Mouse (Mus musculus) kidney, embryonic 14.5 days (tissue): Measurements from ENCODE around the gene Cpa1. TPM values are rescaled to one million over a fixed set of nuclear protein-coding genes. Genes with fewer than 3 reads are reported as not detected.

Experiments used
- ATAC-seq: fragments of 200-750 bp; cut with Nextera tagmentation; 2 replicates; pipeline ENCODE4 v1.8.0; 2017; ENCODE audit warnings: moderate number of reproducible peaks, mild to moderate bottlenecking, moderate TSS enrichment, moderate library complexity; ENCODE audit not compliant: low FRiP score, low TSS enrichment
- H3K27ac ChIP-seq: fragments of 300-500 bp; sonication (generic); 2 replicates; pipeline ENCODE4 v1.5.1; 2014; ENCODE audit warnings: low read depth, mild to moderate bottlenecking, low read length, moderate library complexity, mixed read lengths
- H3K27me3 ChIP-seq: fragments of 300-500 bp; sonication (generic); 2 replicates; pipeline ENCODE4 v1.6.1; 2014; ENCODE audit warnings: mild to moderate bottlenecking, low read length; ENCODE audit not compliant: control insufficient read depth, insufficient read depth
- H3K36me3 ChIP-seq: fragments of 300-500 bp; sonication (generic); 2 replicates; pipeline ENCODE4 v1.6.1; 2014; ENCODE audit warnings: low read length, mixed read lengths; ENCODE audit not compliant: control insufficient read depth, insufficient read depth
- H3K4me1 ChIP-seq: fragments of 300-500 bp; sonication (generic); 2 replicates; pipeline ENCODE4 v1.6.1; 2014; ENCODE audit warnings: low read length, mixed read lengths; ENCODE audit not compliant: control insufficient read depth, insufficient read depth
- H3K4me2 ChIP-seq: fragments of 300-500 bp; sonication (generic); replicated peaks from 2 replicates; pipeline ENCODE4 v1.6.1; 2014; ENCODE audit warnings: low read depth, mild to moderate bottlenecking, low read length
- H3K4me3 ChIP-seq: fragments of 300-500 bp; sonication (generic); 2 replicates; pipeline ENCODE4 v1.5.1; 2014; ENCODE audit warnings: mild to moderate bottlenecking, low read length
- H3K9ac ChIP-seq: fragments of 300-500 bp; sonication (generic); 2 replicates; pipeline ENCODE4 v1.6.1; 2014; ENCODE audit warnings: low read depth, mild to moderate bottlenecking, low read length, moderate library complexity
- H3K9me3 ChIP-seq: fragments of 300-500 bp; sonication (generic); 2 replicates; pipeline ENCODE4 v1.6.1; 2016; ENCODE audit warnings: low read length; ENCODE audit not compliant: control insufficient read depth
- WGBS: fragments of 180-500 bp; shearing (Covaris S2); extraction: QIAGEN DNeasy Blood & Tissue Kit; methylation state at CpG from one replicate; pipeline ENCODE4 v1.1.7; 2014; 5-methylcytosine and 5-hydroxymethylcytosine counted together
- polyA plus RNA-seq: library from polyadenylated mRNA; unstranded; fragments of >200 nt; fragmentation: Nextera tagmentation; extraction: Ambion mirVana; gene quantifications from 2 replicates; pipeline ENCODE4 v1.2.1, GENCODE M21; 2014

Cpa1 gene
- polyA plus RNA-seq, 1 experiment from 2014 or later = 1.8 TPM

- peak; percentile 88 for ATAC-seq
- no peaks in the 10 kb centered on the region for H3K36me3 ChIP-seq
- no peaks in the 10 kb centered on the region for H3K27me3 ChIP-seq
- H3K4me2 ChIP-seq = peak overlapping the region; percentile 12; the same call in 1 of the 2 replicates
- peaks cover 29% of the 10 kb centered on the region for H3K4me1 ChIP-seq
- H3K9me3 ChIP-seq = no peaks in the 10 kb centered on the region
- H3K27ac ChIP-seq = peak overlapping the region; percentile 92
- peak overlapping the region; percentile 34; the same call in 1 of the 2 replicates for H3K9ac ChIP-seq
- WGBS = 29% methylated on average over 13 of the region's 13 CpGs
- no peak overlapping the region for H3K4me3 ChIP-seq
These were observed 43.2 kb downstream of the Cpa1 start for GRCm38 (mm10) chr6:30681935-30682900.

DNA sequence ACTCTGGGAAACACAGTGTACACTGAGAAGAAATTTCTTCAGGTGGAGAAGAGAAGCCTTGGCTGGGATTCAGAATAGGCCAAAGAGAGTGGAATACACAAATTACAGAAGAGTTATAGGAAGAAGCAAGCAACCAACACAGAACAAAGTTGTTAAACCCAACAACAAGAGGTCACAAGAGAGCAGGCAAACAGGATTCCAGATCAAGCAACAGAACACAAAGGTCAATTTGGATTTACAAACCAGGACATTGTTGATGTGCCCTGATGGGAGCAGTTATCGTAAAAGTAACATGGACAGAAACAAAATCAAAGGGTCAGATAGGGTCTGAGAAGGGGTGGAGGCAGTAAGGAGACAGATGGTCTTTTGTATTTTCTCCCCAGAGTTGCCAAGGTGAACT is 45.6 kb downstream of the Cpa1 start:
- H3K9ac ChIP-seq = no peak overlapping the region
- H3K27ac ChIP-seq = no peak overlapping the region
- H3K36me3 ChIP-seq = no peaks in the 10 kb centered on the region
- peaks cover 24% of the 10 kb centered on the region for H3K4me1 ChIP-seq
- H3K4me3 ChIP-seq = no peak overlapping the region
- H3K9me3 ChIP-seq = no peaks in the 10 kb centered on the region
- H3K4me2 ChIP-seq = no peak overlapping the region
- ATAC-seq = no peak
- no peaks in the 10 kb centered on the region for H3K27me3 ChIP-seq
- 71% methylated on average over 1 of the region's 1 CpGs for WGBS

DNA sequence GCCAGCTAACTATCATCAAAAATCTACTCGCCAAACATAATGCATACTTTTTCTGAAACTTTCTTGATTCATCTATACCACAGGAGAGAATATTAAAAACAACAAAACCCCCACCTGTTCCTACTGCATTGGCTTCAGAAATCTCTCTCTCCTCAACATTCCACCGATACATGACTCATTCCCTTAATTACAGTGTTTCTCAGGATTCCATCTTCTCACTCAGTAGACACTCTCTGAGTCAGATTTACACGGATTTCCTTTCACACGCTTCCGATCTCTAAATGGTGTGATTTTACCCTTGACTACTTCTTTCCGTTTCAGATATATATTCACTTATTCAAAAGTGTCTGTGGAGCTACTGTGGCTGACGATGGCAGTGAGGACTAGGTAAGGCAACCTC is 48.2 kb downstream of the Cpa1 start:
- Histone ChIP-seq H3K27ac (no peak overlapping the region), H3K9ac (no peak overlapping the region), H3K4me1 (peaks cover 10% of the 10 kb centered on the region; the same call in 1 of the 2 replicates), H3K4me2 (no peak overlapping the region), H3K4me3 (no peak overlapping the region), H3K27me3 (no peaks in the 10 kb centered on the region), H3K9me3 (no peaks in the 10 kb centered on the region), H3K36me3 (no peaks in the 10 kb centered on the region)
- WGBS = 91% methylated on average over 7 of the region's 7 CpGs
- no peak for ATAC-seq

DNA sequence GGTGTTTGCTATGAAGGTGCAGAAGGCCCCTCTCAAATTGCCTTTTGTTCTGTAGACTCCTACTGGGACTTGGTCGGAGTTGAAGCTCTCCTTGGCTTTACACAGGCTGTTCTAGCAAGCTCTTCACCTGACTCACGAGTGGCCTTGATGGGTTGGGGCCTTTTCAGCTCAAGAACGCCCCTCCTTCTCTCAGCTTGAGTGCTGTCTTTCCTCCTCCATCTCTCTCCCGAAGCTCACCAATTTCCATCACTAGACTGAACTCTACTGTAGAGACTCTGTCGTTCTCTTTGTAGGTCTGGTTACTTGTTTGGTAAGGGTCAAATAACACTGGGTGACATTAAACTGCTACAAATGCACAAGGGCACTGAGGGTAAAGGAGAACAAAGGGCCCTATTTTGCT is 53.8 kb downstream of the Cpa1 start:
- Histone ChIP-seq H3K27ac (peak overlapping the region; percentile 79), H3K4me3 (peak overlapping the region; percentile 39; the same call in 1 of the 2 replicates), H3K4me1 (peaks cover 3% of the 10 kb centered on the region; the same call in 1 of the 2 replicates), H3K27me3 (no peaks in the 10 kb centered on the region), H3K36me3 (no peaks in the 10 kb centered on the region), H3K9me3 (no peaks in the 10 kb centered on the region), H3K9ac (peak overlapping the region; percentile 58; the same call in 1 of the 2 replicates), H3K4me2 (peak overlapping the region; percentile 52)
- WGBS = 73% methylated on average over 5 of the region's 5 CpGs
- no peak; the same call in 1 of the 2 replicates for ATAC-seq

DNA sequence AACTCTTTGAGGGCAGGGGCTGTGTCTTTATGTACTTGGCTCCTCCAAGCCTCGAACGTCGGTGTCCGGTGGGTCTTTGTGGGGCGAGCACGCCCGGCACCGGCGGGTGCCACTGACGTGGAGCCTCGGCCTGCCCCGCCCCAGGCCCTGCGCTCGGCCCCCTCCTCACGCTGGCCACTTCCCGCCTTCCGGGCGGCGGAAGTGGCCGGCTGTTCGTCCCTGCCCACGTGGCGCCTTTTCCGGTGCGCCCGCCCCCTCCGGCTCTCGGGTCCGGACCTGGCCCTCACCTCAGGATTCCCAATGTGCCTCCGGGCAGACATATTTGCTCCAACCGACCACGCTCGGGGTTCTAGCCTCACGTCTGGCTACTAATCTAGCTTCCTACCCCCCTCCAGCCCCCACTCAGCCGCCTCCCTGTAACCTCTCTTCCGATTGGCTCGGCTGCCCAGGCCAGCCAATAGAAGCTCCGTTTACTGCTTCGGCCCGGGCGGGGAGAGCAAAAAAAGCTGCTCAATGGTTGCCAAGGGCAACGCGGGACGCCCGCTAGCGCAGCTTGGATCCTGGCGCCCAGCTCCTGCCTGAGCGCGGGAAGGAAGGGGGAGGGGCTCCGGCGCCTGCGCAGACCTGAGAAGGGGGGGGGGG is 54.5 kb downstream of the Cpa1 start, which contains the start of gene Cep41:
Cep41 (minus strand) TSS at position 400 of the 642 bp plus-strand sequence.
- H3K27ac ChIP-seq = peak within 1 kb of the TSS; percentile 79
- 2% methylated on average over 49 of the region's 52 CpGs for WGBS

DNA sequence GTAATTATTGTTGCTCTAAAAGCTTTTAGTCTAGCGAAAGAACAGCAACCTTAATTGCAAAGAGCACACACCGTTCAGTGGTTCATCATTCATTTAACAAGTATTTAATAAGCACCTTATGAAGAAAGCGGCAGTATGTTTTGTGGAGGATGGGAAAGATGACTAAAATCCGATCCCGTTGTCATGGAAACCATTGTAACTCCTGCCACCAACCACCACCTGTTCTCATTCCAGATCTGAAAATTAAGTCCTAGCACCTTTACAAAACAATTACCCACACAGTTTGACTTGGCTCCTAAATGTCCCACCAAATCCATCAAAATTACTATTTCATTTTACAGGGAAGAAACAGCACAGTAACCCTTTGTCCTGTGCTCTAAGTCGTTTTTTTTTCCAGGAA is 55.2 kb downstream of the Cpa1 start:
- no peak for ATAC-seq
- peak overlapping the region; percentile 79 for H3K27ac ChIP-seq
- peak overlapping the region; percentile 37; the same call in 1 of the 2 replicates for H3K9ac ChIP-seq
- peak overlapping the region; percentile 39; the same call in 1 of the 2 replicates for H3K4me3 ChIP-seq
- 55% methylated on average over 6 of the region's 6 CpGs for WGBS
- H3K9me3 ChIP-seq = no peaks in the 10 kb centered on the region
- H3K4me1 ChIP-seq = peaks cover 3% of the 10 kb centered on the region; the same call in 1 of the 2 replicates
- H3K36me3 ChIP-seq = no peaks in the 10 kb centered on the region
- H3K4me2 ChIP-seq = peak overlapping the region; percentile 35
- H3K27me3 ChIP-seq = no peaks in the 10 kb centered on the region

More for the DNA sequence above, 54.5 kb downstream of the Cpa1 start, which contains the start of gene Cep41:
- Histone ChIP-seq H3K9me3 (no peaks in the 10 kb centered on the region), H3K9ac (peak within 1 kb of the TSS; percentile 58), H3K4me1 (peaks cover 3% of the 10 kb centered on the region; the same call in 1 of the 2 replicates), H3K4me3 (peak within 1 kb of the TSS; percentile 39), H3K27me3 (no peaks in the 10 kb centered on the region), H3K4me2 (peak within 1 kb of the TSS; percentile 52), H3K36me3 (no peaks in the 10 kb centered on the region)
- peak; percentile 97 for ATAC-seq

Other genes starting within 250 kb of the Cpa1 start
- 69.4 and 78.3 TPM in 2 replicates for gene Zc3hc1, start 248.2 kb upstream of the Cpa1 start, polyA plus RNA-seq
- gene Klhdc10, start 237.3 kb upstream of the Cpa1 start, polyA plus RNA-seq = 25.7 and 42.8 TPM in 2 replicates
- 35.2 and 56.8 TPM in 2 replicates for gene Tmem209, start 129.4 kb upstream of the Cpa1 start, polyA plus RNA-seq
- 0.51 TPM in 1 of 2 replicates, not detected in the other for gene Ssmem1, start 129.4 kb upstream of the Cpa1 start, polyA plus RNA-seq
- 22.7 and 29.8 TPM in 2 replicates for gene Cpa2, start 97.6 kb upstream of the Cpa1 start, polyA plus RNA-seq
- gene Cpa4, start 70.8 kb upstream of the Cpa1 start, polyA plus RNA-seq = 0.09 and 0.12 TPM in 2 replicates
- gene Cpa5, start 28.2 kb upstream of the Cpa1 start, polyA plus RNA-seq = 0.57 and 1.0 TPM in 2 replicates
- gene Cep41, start 54.5 kb downstream of the Cpa1 start, polyA plus RNA-seq = 31.2 and 31.8 TPM in 2 replicates
- gene Mest, start 84.3 kb downstream of the Cpa1 start, polyA plus RNA-seq = 2,297 and 2,617 TPM in 2 replicates